Mouse (Mus musculus) olfactory bulb, adult 2 months (tissue): ENCODE measurements around the gene Hsf2.

Experiments
- CTCF ChIP-seq: fragments of 200-500 bp; IDR thresholded peaks from 2 replicates; pipeline ENCODE4 v1.5.1; 2012; ENCODE audit warnings: low read depth, mild to moderate bottlenecking, low read length, moderate library complexity; ENCODE audit not compliant: insufficient read depth
- POLR2A ChIP-seq: fragments of 200-500 bp; IDR thresholded peaks from 2 replicates; pipeline ENCODE4 v1.6.1; 2012; ENCODE audit warnings: mild to moderate bottlenecking, low read depth, low read length, moderate library complexity; ENCODE audit not compliant: insufficient read depth

- TF ChIP-seq CTCF (no peak), POLR2A (no peak)
Observed at GRCm38 (mm10) chr10:57487201-57487600, 1.0 kb downstream of the Hsf2 start.
